Mouse (Mus musculus): ENCODE measurements around the gene Cox17. TPM values are rescaled to one million over a fixed set of nuclear protein-coding genes. Genes with fewer than 3 reads are reported as not detected.

The Cox17 gene
- polyA plus RNA-seq, 1 experiment = 653 TPM

- no peak overlapping the region for H3K4me3 ChIP-seq
- no peaks in the 10 kb centered on the region for H3K36me3 ChIP-seq (ENCODE audit: control insufficient read depth, insufficient read depth)
- peak overlapping the region; percentile 62 for H3K4me2 ChIP-seq (ENCODE audit: low read depth)
These were observed 16.9 kb downstream of the Cox17 start for GRCm38 (mm10) chr16:38363657-38364056.

DNA sequence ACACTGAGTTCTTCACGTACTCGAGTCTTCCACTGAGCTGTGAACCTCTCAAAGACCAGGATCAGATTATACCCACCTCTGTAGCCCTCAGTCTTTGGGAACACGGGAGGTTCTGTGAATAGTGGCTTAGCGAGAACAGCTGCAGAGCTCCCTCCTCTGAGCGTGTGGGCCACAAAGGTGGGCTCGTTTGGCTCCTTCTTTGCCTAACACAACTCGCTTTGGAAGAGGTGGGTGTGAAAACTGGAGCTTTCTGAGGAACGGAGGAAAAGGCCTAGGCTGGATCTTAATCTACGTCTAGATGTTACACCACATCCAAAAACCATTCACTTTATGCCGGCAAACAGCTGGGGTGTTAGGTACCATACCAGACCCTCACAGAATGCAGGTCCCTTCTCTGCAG lies 18.6 kb downstream of the Cox17 start:
- peaks cover 7% of the 10 kb centered on the region for H3K79me2 ChIP-seq (ENCODE audit: control insufficient read depth, insufficient read depth)
- no peaks in the 10 kb centered on the region for H3K27me3 ChIP-seq (ENCODE audit: control insufficient read depth, insufficient read depth, insufficient read length)
- no peak overlapping the region for H3ac ChIP-seq (ENCODE audit: control insufficient read depth, insufficient read length)
- peak overlapping the region; percentile 62 for H3K4me2 ChIP-seq (ENCODE audit: low read depth)
- H3K36me3 ChIP-seq (ENCODE audit: control insufficient read depth, insufficient read depth) = no peaks in the 10 kb centered on the region
- no peak for TF ChIP-seq MYOG (IDR thresholded peaks at IDR 0.05; ENCODE audit: control insufficient read depth in 1 of 3, insufficient read depth in 1 of 3, insufficient read length in 2 of 3, low read depth in 2 of 3)
- TF ChIP-seq USF1 (IDR thresholded peaks at IDR 0.05; ENCODE audit: low read depth) = no peak
- no peak for TF ChIP-seq CEBPB (IDR thresholded peaks at IDR 0.05; ENCODE audit: insufficient read depth, poor library complexity, severe bottlenecking)
- no peak for TF ChIP-seq SRF (IDR thresholded peaks at IDR 0.05; ENCODE audit: control insufficient read depth, insufficient read length, low read depth)
- TF ChIP-seq MAX (IDR thresholded peaks at IDR 0.05; ENCODE audit: low read depth) = no peak
- TF ChIP-seq TCF3 (IDR thresholded peaks at IDR 0.05; ENCODE audit: insufficient read length, low read depth) = no peak
- no peak for TF ChIP-seq POLR2AphosphoS2 (IDR thresholded peaks at IDR 0.05; ENCODE audit: insufficient read length, low read depth)
- no peak for TF ChIP-seq POLR2A (IDR thresholded peaks at IDR 0.05; ENCODE audit: insufficient read length, low read depth)
- TF ChIP-seq E2F4 (IDR thresholded peaks at IDR 0.05; ENCODE audit: insufficient read depth) = no peak
- TF ChIP-seq REST (IDR thresholded peaks at IDR 0.05; ENCODE audit: insufficient read depth, insufficient read length) = no peak
- TF ChIP-seq MYOD1 (IDR thresholded peaks at IDR 0.05; ENCODE audit: control insufficient read depth in 1 of 3, insufficient read length in 2 of 3, low read depth in 2 of 3) = no peak
- TF ChIP-seq TCF12 (IDR thresholded peaks at IDR 0.05; ENCODE audit: insufficient read depth, poor library complexity, severe bottlenecking) = no peak
- peak overlapping the region; percentile 4 for H3K4me3 ChIP-seq

More at GRCm38 (mm10) chr16:38363657-38364056, 16.9 kb downstream of the Cox17 start:
- Histone ChIP-seq H3K27me3 (ENCODE audit: control insufficient read depth, insufficient read depth, insufficient read length) (no peaks in the 10 kb centered on the region), H3K79me2 (ENCODE audit: control insufficient read depth, insufficient read depth) (peaks cover 7% of the 10 kb centered on the region), H3ac (ENCODE audit: control insufficient read depth, insufficient read length) (no peak overlapping the region)
- TF ChIP-seq CEBPB (IDR thresholded peaks at IDR 0.05; ENCODE audit: insufficient read depth, poor library complexity, severe bottlenecking) (no peak), MYOD1 (IDR thresholded peaks at IDR 0.05; ENCODE audit: control insufficient read depth in 1 of 3, insufficient read length in 2 of 3, low read depth in 2 of 3) (peak in 1 of 3 experiments; percentile 16), SRF (IDR thresholded peaks at IDR 0.05; ENCODE audit: control insufficient read depth, insufficient read length, low read depth) (no peak), TCF12 (IDR thresholded peaks at IDR 0.05; ENCODE audit: insufficient read depth, poor library complexity, severe bottlenecking) (no peak), POLR2AphosphoS2 (IDR thresholded peaks at IDR 0.05; ENCODE audit: insufficient read length, low read depth) (peak; percentile 22), MYOG (IDR thresholded peaks at IDR 0.05; ENCODE audit: control insufficient read depth in 1 of 3, insufficient read depth in 1 of 3, insufficient read length in 2 of 3, low read depth in 2 of 3) (no peak), E2F4 (IDR thresholded peaks at IDR 0.05; ENCODE audit: insufficient read depth) (no peak), USF1 (IDR thresholded peaks at IDR 0.05; ENCODE audit: low read depth) (no peak), REST (IDR thresholded peaks at IDR 0.05; ENCODE audit: insufficient read depth, insufficient read length) (no peak), MAX (IDR thresholded peaks at IDR 0.05; ENCODE audit: low read depth) (no peak), TCF3 (IDR thresholded peaks at IDR 0.05; ENCODE audit: insufficient read length, low read depth) (no peak), POLR2A (IDR thresholded peaks at IDR 0.05; ENCODE audit: insufficient read length, low read depth) (no peak)

GRCm38 (mm10) chr16:38366231-38366630 lies 19.4 kb downstream of the Cox17 start:
- Histone ChIP-seq H3ac (ENCODE audit: control insufficient read depth, insufficient read length) (no peak overlapping the region), H3K4me2 (ENCODE audit: low read depth) (peak overlapping the region; percentile 62), H3K79me2 (ENCODE audit: control insufficient read depth, insufficient read depth) (peaks cover 7% of the 10 kb centered on the region), H3K27me3 (ENCODE audit: control insufficient read depth, insufficient read depth, insufficient read length) (no peaks in the 10 kb centered on the region), H3K36me3 (ENCODE audit: control insufficient read depth, insufficient read depth) (no peaks in the 10 kb centered on the region), H3K4me3 (peak overlapping the region; percentile 4)
- TF ChIP-seq POLR2AphosphoS2 (IDR thresholded peaks at IDR 0.05; ENCODE audit: insufficient read length, low read depth) = peak; percentile 23
- peak; percentile 23 for TF ChIP-seq USF1 (IDR thresholded peaks at IDR 0.05; ENCODE audit: low read depth)
- TF ChIP-seq MAX (IDR thresholded peaks at IDR 0.05; ENCODE audit: low read depth) = no peak

- Histone ChIP-seq H3ac (ENCODE audit: control insufficient read depth, insufficient read length) (no peak overlapping the region), H3K4me3 (no peak overlapping the region)
These were observed 21.5 kb downstream of the Cox17 start for GRCm38 (mm10) chr16:38368336-38368735.

More at GRCm38 (mm10) chr16:38368336-38368735, 21.5 kb downstream of the Cox17 start:
- Histone ChIP-seq H3K36me3 (ENCODE audit: control insufficient read depth, insufficient read depth) (no peaks in the 10 kb centered on the region), H3K4me2 (ENCODE audit: low read depth) (peak overlapping the region; percentile 57), H3K79me2 (ENCODE audit: control insufficient read depth, insufficient read depth) (peaks cover 7% of the 10 kb centered on the region), H3K27me3 (ENCODE audit: control insufficient read depth, insufficient read depth, insufficient read length) (no peaks in the 10 kb centered on the region)
- TF ChIP-seq E2F4 (IDR thresholded peaks at IDR 0.05; ENCODE audit: insufficient read depth) (no peak), SRF (IDR thresholded peaks at IDR 0.05; ENCODE audit: control insufficient read depth, insufficient read length, low read depth) (no peak), CEBPB (IDR thresholded peaks at IDR 0.05; ENCODE audit: insufficient read depth, poor library complexity, severe bottlenecking) (no peak), POLR2AphosphoS2 (IDR thresholded peaks at IDR 0.05; ENCODE audit: insufficient read length, low read depth) (peak; percentile 69), MYOD1 (IDR thresholded peaks at IDR 0.05; ENCODE audit: control insufficient read depth in 1 of 3, insufficient read length in 2 of 3, low read depth in 2 of 3) (peak; percentile 12 to 90 (median 69)), MYOG (IDR thresholded peaks at IDR 0.05; ENCODE audit: control insufficient read depth in 1 of 3, insufficient read depth in 1 of 3, insufficient read length in 2 of 3, low read depth in 2 of 3) (peak; percentile 64 to 91 (median 71)), POLR2A (IDR thresholded peaks at IDR 0.05; ENCODE audit: insufficient read length, low read depth) (peak; percentile 70), TCF3 (IDR thresholded peaks at IDR 0.05; ENCODE audit: insufficient read length, low read depth) (no peak), REST (IDR thresholded peaks at IDR 0.05; ENCODE audit: insufficient read depth, insufficient read length) (no peak), MAX (IDR thresholded peaks at IDR 0.05; ENCODE audit: low read depth) (no peak), TCF12 (IDR thresholded peaks at IDR 0.05; ENCODE audit: insufficient read depth, poor library complexity, severe bottlenecking) (peak; percentile 66), USF1 (IDR thresholded peaks at IDR 0.05; ENCODE audit: low read depth) (no peak)
